ENCODE assay signal across 1 mouse cellular context in the genomic region with DNA sequence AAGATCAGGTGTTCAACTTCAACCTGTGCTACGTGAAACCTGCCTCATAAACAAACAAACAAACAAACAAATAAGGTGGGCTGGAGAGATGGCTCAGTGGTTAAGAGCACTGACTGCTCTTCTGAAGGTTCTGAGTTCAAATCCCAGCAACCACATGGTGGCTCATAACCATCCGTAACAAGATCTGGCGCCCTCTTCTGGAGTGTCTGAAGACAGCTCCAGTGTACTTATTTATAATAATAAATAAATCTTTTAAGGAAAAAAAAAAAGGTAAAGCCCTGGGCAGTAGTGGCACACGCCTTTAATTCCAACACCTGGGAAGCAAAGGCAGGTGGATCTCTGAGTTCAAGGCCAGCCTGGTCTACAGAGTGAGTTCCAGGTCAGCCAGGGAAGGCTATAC.
A peak's percentile ranks its signal among the peaks of the same experiment; 100 is the strongest.
TF ChIP-seq lines count a peak whose summit lies in the region.

No protein-coding gene starts in this region.

TF ChIP-seq in MEL, 35 proteins besides CTCF, POLR2A, EP300 and RAD21:
- 0 out of 2 replicates have a peak, but pooled peaks have one; percentile 8 for TF ChIP-seq SMC3 (IDR thresholded peaks at IDR 0.05; ENCODE audit: low read depth, low read length)
